Mouse (Mus musculus) thymus, postnatal 14 days (tissue): ENCODE measurements around the gene Phb2.
"Not testable (repeated sequence)": the region's sequence is repeated elsewhere in the genome, so short reads cannot be mapped to it uniquely, and the experiment has no call there.

Source experiments
- DNase-seq: peaks from one replicate; pipeline ENCODE4 v3.0.0; 2021

Phb2 gene

GRCm38 (mm10) chr6:124711824-124712782 is at the start of gene Phb2, which contains the start of gene Emg1:
Phb2 (plus strand) TSS chr6:124712336.
Emg1 (minus strand) TSS chr6:124712178.
- peak; percentile 99 for DNase-seq

GRCm38 (mm10) chr6:124662477-124663423 is 49.4 kb upstream of the Phb2 start, which contains the start of gene Lpcat3:
Lpcat3 (plus strand) TSS chr6:124663027.
- peak; percentile 100 for DNase-seq

GRCm38 (mm10) chr6:124663424-124663795 is 48.7 kb upstream of the Phb2 start:
- DNase-seq = no peak

DNA sequence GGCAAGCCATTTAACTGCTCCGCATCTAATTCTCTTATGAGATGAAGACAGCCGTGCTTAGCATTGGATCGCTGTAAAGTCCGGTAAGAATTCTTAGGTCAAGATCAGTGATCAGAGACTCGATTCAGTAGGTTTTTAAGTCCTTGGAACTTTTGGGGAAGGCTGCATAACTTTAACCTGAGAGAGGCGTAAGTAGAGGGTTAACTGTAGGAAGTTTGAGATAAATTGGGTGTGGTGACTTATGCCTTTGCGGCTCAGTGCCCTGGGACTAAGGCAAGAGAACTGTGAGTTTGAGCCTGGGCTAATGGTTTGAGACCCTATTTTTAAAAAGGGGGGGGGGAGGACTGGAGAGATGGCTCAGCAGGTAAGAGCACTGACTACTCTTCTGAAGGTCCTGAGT is 47.9 kb upstream of the Phb2 start:
- DNase-seq = no peak

GRCm38 (mm10) chr6:124665011-124665410 is 47.1 kb upstream of the Phb2 start:
- DNase-seq = peak; percentile 31

- no peak for DNase-seq
Observed at GRCm38 (mm10) chr6:124669234-124669859, 42.8 kb upstream of the Phb2 start.

- DNase-seq = no peak
Observed at GRCm38 (mm10) chr6:124670281-124670900, 41.7 kb upstream of the Phb2 start.

DNA sequence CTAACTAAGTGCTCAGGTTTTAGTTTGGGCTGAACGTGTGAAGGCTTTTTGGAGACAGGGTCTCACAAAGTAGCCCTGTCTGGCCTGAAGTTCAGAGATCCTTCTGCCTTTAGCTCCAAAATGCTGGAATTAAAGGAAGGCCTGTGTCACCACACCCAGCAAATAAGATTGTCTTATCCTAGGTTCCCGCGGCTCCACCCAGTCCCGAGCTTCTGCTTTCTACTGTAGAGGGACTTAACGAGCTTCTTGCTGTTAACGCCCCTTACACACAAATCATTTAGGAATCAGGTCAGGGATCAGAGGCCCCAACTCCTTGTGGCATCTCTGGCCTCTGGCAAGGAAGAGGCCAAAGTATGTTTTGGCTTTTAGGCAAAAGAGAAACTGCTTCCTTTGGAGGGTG is 40.0 kb upstream of the Phb2 start:
- DNase-seq = no peak

DNA sequence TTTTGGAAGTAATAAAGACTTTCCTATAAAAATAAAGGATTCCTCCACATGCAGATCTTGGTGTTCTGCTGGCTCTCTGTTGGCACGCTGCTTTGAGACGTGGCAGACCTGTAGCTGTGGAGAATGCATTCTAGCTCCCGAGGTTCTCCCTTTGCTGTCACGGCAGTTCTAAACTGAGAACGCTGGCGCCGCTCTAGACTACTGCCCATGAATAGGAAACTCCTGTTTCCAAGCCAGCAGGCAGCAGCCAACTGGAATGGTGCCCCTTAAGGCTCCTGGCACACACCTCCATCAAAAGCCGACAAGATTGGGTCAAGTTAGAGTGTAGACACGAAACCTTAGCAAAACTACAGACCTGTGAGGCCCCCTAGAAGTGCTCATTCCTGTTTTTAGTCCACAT is 38.5 kb upstream of the Phb2 start:
- no peak for DNase-seq

GRCm38 (mm10) chr6:124674591-124674990 is 37.5 kb upstream of the Phb2 start:
- no peak for DNase-seq

GRCm38 (mm10) chr6:124676171-124676570 is 36.0 kb upstream of the Phb2 start:
- no peak for DNase-seq

GRCm38 (mm10) chr6:124678769-124679168 is 33.4 kb upstream of the Phb2 start:
- no peak for DNase-seq

GRCm38 (mm10) chr6:124679486-124679885 is 32.6 kb upstream of the Phb2 start:
- DNase-seq = no peak

- DNase-seq = not testable (repeated sequence)
Observed at GRCm38 (mm10) chr6:124682291-124682690, 29.8 kb upstream of the Phb2 start.

GRCm38 (mm10) chr6:124683591-124684417 is 28.3 kb upstream of the Phb2 start:
- no peak for DNase-seq

- no peak for DNase-seq
Observed at GRCm38 (mm10) chr6:124685606-124686386, 26.3 kb upstream of the Phb2 start.

- DNase-seq = not testable (repeated sequence)
Observed at GRCm38 (mm10) chr6:124686644-124687043, 25.5 kb upstream of the Phb2 start.

DNA sequence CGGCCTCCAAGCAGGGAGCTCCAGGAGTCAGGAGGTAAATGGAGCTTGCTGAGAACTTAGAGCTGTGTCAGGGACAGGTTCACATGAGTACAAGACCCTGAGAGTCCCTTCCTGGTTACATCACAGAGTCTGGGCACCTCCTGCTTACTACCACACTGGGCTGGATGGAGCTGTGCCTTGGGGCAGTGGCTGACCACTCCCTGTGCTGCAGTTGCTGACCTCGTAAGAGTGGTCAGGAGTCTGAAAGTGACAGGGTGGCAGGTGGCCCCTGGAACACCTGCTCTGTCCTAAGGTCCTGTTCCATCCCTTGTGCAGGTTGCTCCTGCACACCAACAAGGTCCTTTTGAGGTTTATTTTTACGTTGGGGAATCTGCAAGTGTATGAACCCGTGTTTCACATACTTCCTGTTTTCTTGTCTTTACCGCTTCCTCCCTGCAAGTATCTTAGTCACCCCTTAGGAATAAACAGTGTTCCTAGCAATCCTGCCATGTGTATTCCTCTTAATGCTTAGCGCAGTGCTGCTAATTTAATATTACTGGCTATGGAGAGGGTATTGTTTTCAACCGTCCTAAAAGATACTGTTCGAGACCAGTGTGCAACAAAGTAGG is 23.9 kb upstream of the Phb2 start:
- DNase-seq = no peak

- no peak for DNase-seq
Observed at GRCm38 (mm10) chr6:124689011-124689410, 23.1 kb upstream of the Phb2 start.

DNA sequence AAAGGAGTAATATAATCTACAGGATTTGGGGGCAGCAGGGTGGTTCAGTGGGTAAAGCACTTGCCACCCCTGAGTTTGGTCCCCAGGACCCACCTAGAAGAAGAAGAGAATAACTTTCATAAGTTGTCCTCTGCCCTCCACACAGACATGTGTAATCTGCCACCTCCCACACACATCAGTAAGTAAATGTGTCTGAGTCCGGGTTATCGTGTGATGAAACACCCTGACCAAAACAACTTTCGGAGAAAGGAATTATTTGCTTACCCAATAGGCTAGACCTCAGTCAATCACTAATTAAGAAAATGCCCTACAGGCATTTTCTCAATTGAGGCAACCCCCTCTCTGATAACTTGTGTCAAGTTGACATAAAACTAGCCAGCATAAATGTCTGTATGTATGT is 21.6 kb upstream of the Phb2 start:
- no peak for DNase-seq
